Mouse (Mus musculus): ENCODE measurements around the gene Chst8. TPM values are rescaled to one million over a fixed set of nuclear protein-coding genes. Genes with fewer than 3 reads are reported as not detected.
A peak's percentile ranks its signal among the peaks of the same experiment; 100 is the strongest.

The Chst8 gene
- total RNA-seq, 2 experiments from 2014 or later: 0.37 TPM; not detected in 1

DNA sequence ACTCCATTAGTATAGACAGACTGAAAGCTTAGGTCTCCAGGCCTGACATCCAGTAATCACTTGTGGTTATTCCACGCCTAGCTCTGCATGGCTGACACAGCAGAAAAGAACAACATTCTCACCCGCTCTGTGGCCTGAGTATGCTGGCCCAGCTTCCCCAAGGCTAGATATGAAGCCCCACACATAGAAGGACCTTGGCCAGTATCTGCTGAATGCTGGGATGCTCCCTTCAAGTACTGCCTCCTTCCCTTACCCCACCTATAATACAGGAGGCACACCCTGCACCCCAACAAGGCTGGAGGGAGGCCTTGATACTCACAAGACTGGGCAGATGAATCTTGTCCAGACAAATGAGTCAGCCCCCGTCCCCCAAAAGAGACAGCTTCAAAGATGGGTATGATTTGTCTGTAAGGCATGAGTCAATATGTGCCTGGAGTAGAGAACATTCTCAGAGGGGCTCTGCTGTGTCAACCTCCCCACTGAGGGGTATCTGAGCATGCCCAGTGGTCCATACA, 6.8 kb downstream of the Chst8 start:
- DNase-seq: no peak
- intact Hi-C loops (cut with DNase I): no loop called here

DNA sequence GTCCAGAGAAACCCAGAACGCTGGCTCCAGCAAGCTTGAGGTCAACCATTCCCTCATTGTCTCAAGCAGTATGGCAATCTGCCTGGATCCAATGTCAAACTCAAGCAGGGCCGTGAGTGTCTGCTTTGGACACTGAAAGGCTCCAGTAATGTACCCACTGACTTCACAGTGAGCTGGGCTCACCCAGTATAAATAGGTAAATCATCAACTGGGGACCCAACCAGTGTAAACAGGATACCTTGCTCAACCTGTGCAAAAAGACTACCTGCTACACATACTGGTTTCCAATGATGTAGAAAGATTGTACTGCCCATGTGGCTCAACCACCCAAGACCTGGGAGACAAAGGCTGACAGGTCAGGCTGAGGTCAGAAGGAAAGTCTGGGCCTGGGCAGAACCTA, 7.5 kb downstream of the Chst8 start:
- DNase-seq: no peak
- intact Hi-C loops (cut with DNase I): no loop called here

DNA sequence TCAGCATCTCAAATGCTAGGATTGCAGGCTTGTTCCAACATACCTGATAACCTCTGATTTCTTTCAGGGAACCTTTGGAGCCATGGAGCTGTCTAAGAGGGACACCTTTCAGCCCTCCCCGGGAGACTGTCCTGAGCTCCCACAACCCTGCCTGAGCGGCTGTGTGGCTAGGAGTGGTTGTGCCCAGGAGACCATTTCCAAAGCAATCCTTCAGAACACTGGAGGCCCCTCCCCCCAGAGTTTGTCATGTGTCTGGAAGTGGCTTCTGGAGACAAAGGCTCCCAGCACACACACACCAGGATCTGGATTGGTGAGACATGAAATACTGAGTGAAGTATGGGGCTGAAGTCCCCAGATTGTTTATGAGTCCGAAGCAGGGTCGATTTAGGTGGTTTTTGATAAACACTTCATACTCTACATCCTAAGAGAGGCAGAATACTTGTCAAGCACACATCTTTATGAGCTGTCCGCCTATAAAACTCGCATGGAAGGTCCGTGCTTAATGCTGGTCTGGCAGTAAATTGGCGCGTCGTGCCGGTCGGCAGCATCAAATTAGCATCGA, 12.5 kb downstream of the Chst8 start:
- intact Hi-C loops (cut with DNase I): no loop called here
- no peak for DNase-seq

DNA sequence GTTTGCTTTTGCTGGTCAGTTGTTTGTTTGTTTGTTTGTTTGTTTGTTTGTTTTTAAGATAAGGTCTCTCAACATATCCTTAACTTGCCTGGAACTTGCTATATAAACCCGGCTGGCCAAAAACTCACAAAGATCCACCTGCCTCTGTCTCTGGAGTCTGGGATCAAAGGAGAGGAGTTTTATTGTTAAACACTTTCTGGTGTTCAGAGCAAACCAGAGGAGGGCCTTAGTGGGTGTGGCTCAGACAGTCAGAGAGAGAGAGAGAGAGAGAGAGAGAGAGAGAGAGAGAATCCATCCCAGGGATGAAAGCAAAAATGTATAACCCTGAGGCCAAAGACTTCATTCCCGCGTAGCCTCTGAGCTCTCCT, 13.1 kb downstream of the Chst8 start:
- DNase-seq: no peak

GRCm38 (mm10) chr7:34798441-34799403, 13.8 kb downstream of the Chst8 start:
- peak; percentile 15 to 28 for DNase-seq
- intact Hi-C loops (cut with DNase I): no loop called here

More for the DNA sequence above, 13.1 kb downstream of the Chst8 start:
- intact Hi-C loops (cut with DNase I): no loop called here

DNA sequence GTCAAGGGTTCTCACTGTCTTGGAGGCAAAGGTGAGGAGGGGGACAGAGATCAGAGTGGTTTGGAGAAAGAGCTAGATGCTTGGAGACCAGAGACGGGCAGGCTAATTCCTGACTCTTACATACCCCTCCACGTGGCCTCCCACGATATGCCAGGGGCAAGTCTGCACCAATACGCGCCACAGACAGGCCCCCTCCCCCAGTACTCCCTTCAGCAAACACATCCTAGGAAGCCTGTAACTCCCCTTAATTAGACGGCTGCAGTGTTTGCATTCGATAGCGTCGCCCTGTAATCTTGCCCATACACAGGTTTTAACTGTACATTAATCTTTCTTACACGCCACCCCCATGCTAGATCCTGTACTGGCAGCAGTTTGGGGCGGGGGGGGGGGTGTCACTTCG, 14.5 kb downstream of the Chst8 start:
- intact Hi-C loops (cut with DNase I): no loop called here
- DNase-seq: no peak

DNA sequence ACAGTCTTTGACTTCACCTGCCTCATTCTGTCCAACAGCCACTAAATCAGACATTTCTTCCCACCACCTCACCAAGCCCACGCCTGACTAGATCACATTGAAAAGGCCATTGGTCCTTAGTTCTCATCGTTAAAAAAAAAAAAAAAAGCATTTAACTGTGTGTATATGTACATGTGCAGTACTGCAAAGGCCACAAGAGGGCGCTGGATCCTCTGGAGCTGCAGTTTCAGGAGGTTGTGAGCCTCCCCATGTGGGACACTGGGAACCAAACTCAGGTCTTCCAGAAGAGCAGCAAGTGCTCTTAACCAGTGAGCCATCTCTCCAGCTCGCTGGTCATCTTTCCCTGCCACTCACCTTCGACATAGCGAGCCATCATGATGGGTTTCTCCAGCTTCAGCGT, 22.1 kb downstream of the Chst8 start:
- no peak for DNase-seq
- intact Hi-C loops (cut with DNase I): no loop called here

- no peak for DNase-seq
- intact Hi-C loops (cut with DNase I): no loop called here
Observed at GRCm38 (mm10) chr7:34787171-34787570, 25.3 kb downstream of the Chst8 start.

GRCm38 (mm10) chr7:34785052-34785451, 27.5 kb downstream of the Chst8 start:
- intact Hi-C loops (cut with DNase I): no loop called here
- no peak for DNase-seq

- intact Hi-C loops (cut with DNase I): no loop called here
- DNase-seq: no peak
Observed at GRCm38 (mm10) chr7:34784469-34784868, 28.0 kb downstream of the Chst8 start.

DNA sequence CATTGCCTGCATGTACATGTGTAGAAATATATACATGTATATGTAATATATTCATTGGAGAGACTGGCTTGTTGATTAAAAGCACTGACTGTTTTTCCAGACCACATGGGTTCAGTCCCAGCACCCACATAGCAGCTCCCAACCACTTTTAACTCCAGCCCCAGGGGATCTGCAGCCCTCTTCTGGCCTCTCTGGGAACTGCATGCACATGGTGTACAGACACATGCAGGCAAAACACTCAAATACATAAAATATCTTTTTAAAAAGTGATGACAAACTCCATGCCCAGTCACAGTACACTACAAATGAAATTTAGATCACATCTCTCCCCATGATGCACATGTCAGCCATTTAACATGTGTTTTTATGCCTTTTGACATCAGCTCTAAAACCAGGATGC, 30.5 kb downstream of the Chst8 start:
- DNase-seq: no peak
- intact Hi-C loops (cut with DNase I): no loop called here

GRCm38 (mm10) chr7:34781217-34781616, 31.3 kb downstream of the Chst8 start:
- no peak for DNase-seq
- intact Hi-C loops (cut with DNase I): no loop called here

DNA sequence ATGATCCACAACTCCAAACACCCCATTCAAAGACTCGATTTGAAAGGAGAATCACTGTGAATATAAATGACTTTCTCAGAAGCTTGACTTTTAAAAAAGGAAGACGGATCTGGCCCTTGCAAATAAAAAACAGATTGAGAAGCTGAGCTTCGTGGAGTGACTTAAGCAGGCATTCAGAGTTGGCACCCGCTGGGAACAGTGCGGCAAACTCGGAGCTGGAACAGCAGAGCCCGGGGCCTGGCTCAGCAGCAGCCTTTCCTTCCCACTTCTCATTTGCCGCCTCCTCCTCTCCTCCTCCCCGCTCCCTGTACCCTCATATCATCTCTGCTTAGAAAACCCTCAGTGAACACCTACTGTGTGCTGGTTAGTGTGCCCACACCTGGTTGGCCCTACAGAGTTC, 34.1 kb downstream of the Chst8 start:
- intact Hi-C loops (cut with DNase I): no loop called here
- DNase-seq: no peak

DNA sequence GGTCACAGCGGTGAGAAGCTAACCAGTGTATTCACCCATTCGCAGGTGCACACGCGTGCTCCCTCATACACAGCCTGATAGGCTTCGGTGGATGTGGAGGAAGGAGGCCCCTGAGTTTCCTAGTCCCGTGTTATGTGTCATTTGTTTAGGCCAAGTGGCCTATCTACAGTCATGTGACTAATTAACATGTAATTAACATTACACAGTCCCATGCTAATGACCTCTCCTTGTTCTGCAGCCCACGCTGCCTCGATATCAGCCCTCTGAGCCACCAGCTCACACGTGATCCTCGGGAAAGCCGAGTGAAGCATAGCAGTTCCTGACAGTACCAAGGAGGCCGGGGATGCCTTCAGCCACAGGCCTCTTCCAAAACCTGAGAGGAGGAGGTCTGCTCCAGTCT, 36.9 kb downstream of the Chst8 start:
- intact Hi-C loops (cut with DNase I): no loop called here
- DNase-seq: no peak

GRCm38 (mm10) chr7:34774947-34775346, 37.6 kb downstream of the Chst8 start:
- intact Hi-C loops (cut with DNase I): no loop called here
- no peak for DNase-seq

- intact Hi-C loops (cut with DNase I): no loop called here
- no peak for DNase-seq
Observed at GRCm38 (mm10) chr7:34774020-34774419, 38.5 kb downstream of the Chst8 start.

DNA sequence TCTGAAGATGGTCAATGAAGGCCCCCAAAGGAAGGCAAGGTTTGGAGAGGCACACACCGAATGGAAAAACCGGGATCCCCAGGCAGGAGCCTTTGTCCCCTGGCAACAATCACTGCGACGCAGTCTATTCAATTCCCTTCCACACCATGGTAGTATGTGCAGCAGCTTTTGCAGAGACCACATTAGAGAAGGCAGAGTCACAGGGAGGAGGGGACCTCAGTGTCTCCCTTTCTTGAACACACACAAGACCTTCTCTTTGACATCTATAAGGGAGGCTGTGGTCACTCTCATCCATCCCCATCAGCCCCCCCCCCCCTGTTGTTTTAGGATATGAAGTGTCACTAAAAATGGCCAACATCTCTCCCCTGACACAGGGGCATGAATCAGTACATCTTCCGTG, 39.2 kb downstream of the Chst8 start:
- intact Hi-C loops (cut with DNase I): no loop called here

DNA sequence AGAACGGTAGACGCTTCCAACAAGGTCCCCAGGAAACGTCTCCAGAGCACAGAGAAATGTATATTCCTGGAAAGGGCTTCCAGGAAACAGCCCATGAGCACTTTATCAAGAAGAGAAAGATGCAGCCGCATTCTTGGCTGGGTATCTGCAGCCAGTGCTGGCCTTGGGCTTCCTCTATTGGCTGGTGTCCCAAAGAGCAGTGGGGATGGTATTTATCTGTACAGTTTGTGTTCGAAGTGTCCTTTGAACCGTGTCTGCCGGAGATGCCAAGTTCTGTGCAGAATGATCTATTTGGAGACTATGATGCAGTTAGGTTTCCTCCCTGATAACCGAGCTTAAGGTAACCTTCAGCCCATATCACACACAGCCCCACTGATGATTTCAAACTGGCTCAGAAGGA, 43.0 kb downstream of the Chst8 start:
- intact Hi-C loops (cut with DNase I): no loop called here
- DNase-seq: no peak

More for the DNA sequence above, 39.2 kb downstream of the Chst8 start:
- no peak for DNase-seq

DNA sequence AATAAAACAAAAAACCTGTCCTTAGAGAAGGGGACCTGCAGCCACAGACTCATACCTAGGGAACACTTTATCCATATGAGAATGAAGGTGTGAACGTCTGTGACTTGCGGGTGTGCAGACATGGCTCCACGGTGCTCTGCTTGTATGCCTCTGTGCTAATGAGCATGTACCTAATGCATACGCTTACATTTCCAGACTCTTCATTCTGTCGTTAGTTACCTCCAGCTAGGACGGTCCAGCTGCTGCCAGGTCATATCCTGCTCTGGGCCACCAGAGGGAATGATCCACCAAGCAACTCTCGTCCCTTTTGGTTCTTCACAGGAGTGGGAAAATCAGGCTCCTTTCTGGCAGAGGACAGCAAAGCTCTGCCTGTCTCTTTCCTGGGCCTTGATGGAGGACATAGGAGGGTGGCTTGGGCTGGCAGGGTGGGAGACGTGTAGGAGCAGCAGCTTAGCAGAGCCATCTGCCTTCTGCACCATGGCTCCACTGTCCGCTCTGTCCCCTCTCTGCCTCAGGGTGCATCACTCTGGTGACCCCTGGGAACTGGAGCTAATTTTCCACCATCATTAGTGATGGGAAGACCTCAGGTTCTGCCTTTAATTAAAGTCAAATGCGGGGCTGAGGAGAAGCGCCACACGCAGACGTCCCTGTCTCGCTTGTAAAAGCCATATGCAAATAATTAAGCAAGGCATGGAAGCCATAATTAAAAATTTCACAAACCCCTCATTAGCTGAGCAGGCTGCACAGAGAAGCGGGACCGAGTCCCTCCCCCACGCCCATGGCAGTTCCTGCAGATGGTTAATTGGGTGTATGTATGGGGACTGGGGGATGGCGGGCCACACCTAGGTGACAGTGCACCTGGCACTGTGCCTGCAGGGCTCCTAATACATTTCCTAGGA, 48.0 kb downstream of the Chst8 start:
- DNase-seq: no peak
- intact Hi-C loops (cut with DNase I): no loop called here

DNA sequence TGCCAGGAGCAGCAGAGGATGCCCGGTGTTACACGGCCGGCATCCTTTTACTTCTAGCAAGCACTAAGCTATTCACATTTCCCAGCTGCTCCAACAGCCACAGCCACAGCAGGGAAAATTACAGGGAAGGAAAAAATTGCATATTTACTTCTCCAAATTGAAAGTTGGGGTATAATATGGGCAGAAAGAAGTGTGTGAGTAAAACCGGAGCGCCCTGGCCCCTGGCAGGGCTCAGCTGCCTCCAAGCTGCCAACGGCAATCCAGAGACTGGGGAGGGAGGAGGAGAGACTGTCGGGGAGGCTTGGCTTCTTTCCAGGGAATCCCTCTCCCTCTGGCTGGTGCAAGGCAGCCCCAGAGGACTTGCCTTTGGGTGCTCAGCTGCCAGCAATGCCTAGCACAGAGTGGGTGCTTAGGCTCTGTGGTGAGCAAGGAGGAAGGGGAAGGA, 53.1 kb downstream of the Chst8 start:
- peak in 1 of 2 experiments; percentile 21 for DNase-seq
- intact Hi-C loops (cut with DNase I): no loop called here

GRCm38 (mm10) chr7:34758721-34759120, 53.8 kb downstream of the Chst8 start:
- DNase-seq: no peak
- intact Hi-C loops (cut with DNase I): no loop called here

Data from heart, postnatal 14 days (tissue).